Comparison of ENCODE assay signal across 9 mouse cellular contexts in genomic region chr1:89849861-89850230, GRCm38 (mm10).
DNase-seq lines count a peak whose midpoint lies in the region; ATAC-seq and TF ChIP-seq lines count a peak whose summit lies in the region.
"Had no signal": no experiment of that assay in that cellular context is flagged by ENCODE, and none has a peak within 500 bp of the region (broad histone marks: within the 10 kb centered on the region; RNA-seq: fewer than 3 reads in every experiment).

No protein-coding gene starts in this region.

- no peaks in the 10 kb centered on the region for H3K9me3 ChIP-seq in intestine, postnatal 0 days (ENCODE audit: control insufficient read depth)
- H3K9me3 ChIP-seq in intestine, embryonic 15.5 days: no peaks in the 10 kb centered on the region
- no peaks in the 10 kb centered on the region for H3K9me3 ChIP-seq in forebrain, embryonic 16.5 days (ENCODE audit: control insufficient read depth, low read length)
- no peaks in the 10 kb centered on the region for H3K9me3 ChIP-seq in neural tube, embryonic 14.5 days (ENCODE audit: control insufficient read depth, low read length)
- H3K9me3 ChIP-seq in heart, embryonic 11.5 days (replicated peaks; ENCODE audit: control insufficient read depth, low read length): no peaks in the 10 kb centered on the region
- H3K9me3 ChIP-seq in heart, embryonic 10.5 days: no peaks in the 10 kb centered on the region

- H3K27me3 ChIP-seq in intestine, postnatal 0 days (replicated peaks; ENCODE audit: control insufficient read depth, insufficient read depth, low read length): no peaks in the 10 kb centered on the region
- no peaks in the 10 kb centered on the region for H3K27me3 ChIP-seq in intestine, embryonic 15.5 days (replicated peaks)
- H3K27me3 ChIP-seq in forebrain, embryonic 16.5 days (replicated peaks; ENCODE audit: control insufficient read depth, insufficient read depth, low read length): 0 out of 2 replicates have a peak, but pooled peaks cover under 1% of the 10 kb centered on the region
- H3K27me3 ChIP-seq in neural tube, embryonic 14.5 days (ENCODE audit: control insufficient read depth, insufficient read depth, low read length): no peaks in the 10 kb centered on the region
- no peaks in the 10 kb centered on the region for H3K27me3 ChIP-seq in heart, embryonic 11.5 days (ENCODE audit: control insufficient read depth, insufficient read depth, low read length)
- no peaks in the 10 kb centered on the region for H3K27me3 ChIP-seq in heart, embryonic 10.5 days (ENCODE audit: insufficient read depth, poor library complexity, severe bottlenecking)

- peak overlapping the region; percentile 40; the same call in 1 of the 2 replicates for H3K4me2 ChIP-seq in intestine, postnatal 0 days (replicated peaks; ENCODE audit: low read depth)
- no peak overlapping the region for H3K4me2 ChIP-seq in intestine, embryonic 15.5 days (replicated peaks)
- H3K4me2 ChIP-seq in forebrain, embryonic 16.5 days (ENCODE audit: low read length): peak overlapping the region; percentile 44
- no peak overlapping the region for H3K4me2 ChIP-seq in neural tube, embryonic 14.5 days (ENCODE audit: low read depth, low read length)
- H3K4me2 ChIP-seq in heart, embryonic 11.5 days: no peak overlapping the region

- no peak overlapping the region for H3K9ac ChIP-seq in intestine, postnatal 0 days (ENCODE audit: low read depth, low read length)
- no peak overlapping the region for H3K9ac ChIP-seq in intestine, embryonic 15.5 days
- H3K9ac ChIP-seq in forebrain, embryonic 16.5 days (replicated peaks; ENCODE audit: low read depth, low read length): no peak overlapping the region
- H3K9ac ChIP-seq in neural tube, embryonic 14.5 days (replicated peaks; ENCODE audit: low read depth, low read length): no peak overlapping the region
- H3K9ac ChIP-seq in heart, embryonic 11.5 days (ENCODE audit: low read depth, low read length): no peak overlapping the region

- H3K27ac ChIP-seq in intestine, postnatal 0 days (ENCODE audit: low read depth, low read length): no peak overlapping the region
- no peak overlapping the region for H3K27ac ChIP-seq in intestine, embryonic 15.5 days
- H3K27ac ChIP-seq in forebrain, embryonic 16.5 days (ENCODE audit: low read length): peak overlapping the region; percentile 52; the same call in 1 of the 2 replicates
- H3K27ac ChIP-seq in neural tube, embryonic 14.5 days (ENCODE audit: low read depth, low read length): peak overlapping the region; percentile 44; the same call in 1 of the 2 replicates
- no peak overlapping the region for H3K27ac ChIP-seq in heart, embryonic 11.5 days (ENCODE audit: low read depth, low read length)
- no peak overlapping the region for H3K27ac ChIP-seq in heart, embryonic 10.5 days

- peaks cover 5% of the 10 kb centered on the region; the same call in 1 of the 2 replicates for H3K36me3 ChIP-seq in intestine, postnatal 0 days (ENCODE audit: control insufficient read depth, insufficient read depth)
- H3K36me3 ChIP-seq in intestine, embryonic 15.5 days: no peaks in the 10 kb centered on the region
- no peaks in the 10 kb centered on the region for H3K36me3 ChIP-seq in forebrain, embryonic 16.5 days (ENCODE audit: control insufficient read depth, insufficient read depth)
- H3K36me3 ChIP-seq in neural tube, embryonic 14.5 days (ENCODE audit: control insufficient read depth, insufficient read depth, low read length): no peaks in the 10 kb centered on the region
- no peaks in the 10 kb centered on the region for H3K36me3 ChIP-seq in heart, embryonic 11.5 days (ENCODE audit: control insufficient read depth, insufficient read depth, low read length)
- H3K36me3 ChIP-seq in heart, embryonic 10.5 days: peaks cover 3% of the 10 kb centered on the region; the same call in 1 of the 2 replicates

- no peak overlapping the region for H3K4me3 ChIP-seq in intestine, postnatal 0 days (ENCODE audit: low read depth, low read length)
- H3K4me3 ChIP-seq in intestine, embryonic 15.5 days (replicated peaks): no peak overlapping the region
- no peak overlapping the region for H3K4me3 ChIP-seq in forebrain, embryonic 16.5 days (replicated peaks; ENCODE audit: low read length)
- no peak overlapping the region for H3K4me3 ChIP-seq in neural tube, embryonic 14.5 days (ENCODE audit: low read depth, low read length)
- H3K4me3 ChIP-seq in heart, embryonic 11.5 days (ENCODE audit: low read depth, low read length): no peak overlapping the region
- no peak overlapping the region for H3K4me3 ChIP-seq in heart, embryonic 10.5 days

- no peak for ATAC-seq in intestine, postnatal 0 days
- no peak for ATAC-seq in intestine, embryonic 15.5 days
- ATAC-seq in forebrain, embryonic 16.5 days: peak; percentile 57
- ATAC-seq in neural tube, embryonic 14.5 days (ENCODE audit: low read depth): no peak
- ATAC-seq in heart, embryonic 11.5 days (replicated peaks; ENCODE audit: insufficient number of reproducible peaks, low FRiP score, low TSS enrichment): no peak

- WGBS in intestine, postnatal 0 days: 73% methylated on average over 7 of the region's 7 CpGs
- WGBS in intestine, embryonic 15.5 days: 63% methylated on average over 7 of the region's 7 CpGs
- WGBS in forebrain, embryonic 16.5 days: 40% methylated on average over 7 of the region's 7 CpGs
- 58% methylated on average over 7 of the region's 7 CpGs for WGBS in neural tube, embryonic 14.5 days
- 88% methylated on average over 7 of the region's 7 CpGs for WGBS in heart, embryonic 11.5 days (ENCODE audit: insufficient replicate concordance)
- 85% methylated on average over 7 of the region's 7 CpGs for WGBS in heart, embryonic 10.5 days

- DNase-seq in left cerebral cortex, adult 11 months (ENCODE audit: low spot score): peak; percentile 22
- no peak for DNase-seq in kidney, postnatal 4 days
- no peak for DNase-seq in heart, embryonic 10.5 days (ENCODE audit: low spot score)
- DNase-seq: gastrocnemius, postnatal 14 days had no signal

- TF ChIP-seq CTCF in intestine, postnatal 0 days (IDR thresholded peaks at IDR 0.05; ENCODE audit: low read depth): no peak

- H3K4me1 ChIP-seq in intestine, postnatal 0 days (replicated peaks; ENCODE audit: control insufficient read depth, insufficient read depth, low read length): 0 out of 2 replicates have a peak, but pooled peaks cover 3% of the 10 kb centered on the region
- H3K4me1 ChIP-seq in intestine, embryonic 15.5 days (replicated peaks): peaks cover 7% of the 10 kb centered on the region; the same call in 1 of the 2 replicates
- H3K4me1 ChIP-seq in forebrain, embryonic 16.5 days (replicated peaks; ENCODE audit: control insufficient read depth, insufficient read depth, low read length): peaks cover 35% of the 10 kb centered on the region
- H3K4me1 ChIP-seq in neural tube, embryonic 14.5 days (ENCODE audit: control insufficient read depth, insufficient read depth, low read length): peaks cover 42% of the 10 kb centered on the region
- no peaks in the 10 kb centered on the region for H3K4me1 ChIP-seq in heart, embryonic 11.5 days (ENCODE audit: control insufficient read depth, insufficient read depth, low read length)
- no peaks in the 10 kb centered on the region for H3K4me1 ChIP-seq in heart, embryonic 10.5 days

Comparison
In these comparisons a context has a peak if more than half of its experiments do, and no peak if none do; other contexts are left out.
1. H3K4me2 ChIP-seq: peak in intestine, postnatal 0 days (single experiment) and forebrain, embryonic 16.5 days (single experiment); none in intestine, embryonic 15.5 days (single experiment), neural tube, embryonic 14.5 days (single experiment) and heart, embryonic 11.5 days (single experiment).
2. H3K27ac ChIP-seq: peak in forebrain, embryonic 16.5 days (single experiment) and neural tube, embryonic 14.5 days (single experiment); none in intestine, postnatal 0 days (single experiment), intestine, embryonic 15.5 days (single experiment), heart, embryonic 11.5 days (single experiment) and heart, embryonic 10.5 days (single experiment).